Mouse (Mus musculus) lung, postnatal 10 days (tissue): Measurements from ENCODE around the gene Serpinb8.

Experiments used
- DNase-seq: peaks from one replicate; pipeline ENCODE4 v3.0.0; 2021

Serpinb8 gene

GRCm38 (mm10) chr1:107589691-107590470 lies at the start of gene Serpinb8:
TSS of gene Serpinb8 (plus strand) at chr1:107590006.
- peak; percentile 74 for DNase-seq

- DNase-seq = no peak
Observed at GRCm38 (mm10) chr1:107559494-107559893, 30.3 kb upstream of the Serpinb8 start.

- DNase-seq = no peak
Observed at GRCm38 (mm10) chr1:107562110-107562509, 27.7 kb upstream of the Serpinb8 start.

- DNase-seq = peak; percentile 5
Observed at GRCm38 (mm10) chr1:107565644-107566043, 24.2 kb upstream of the Serpinb8 start.

GRCm38 (mm10) chr1:107576094-107576493 lies 13.7 kb upstream of the Serpinb8 start:
- DNase-seq = no peak

- no peak for DNase-seq
Observed at GRCm38 (mm10) chr1:107577514-107577913, 12.3 kb upstream of the Serpinb8 start.

- no peak for DNase-seq
Observed at GRCm38 (mm10) chr1:107581220-107581619, 8.6 kb upstream of the Serpinb8 start.

GRCm38 (mm10) chr1:107582900-107583299 lies 6.9 kb upstream of the Serpinb8 start:
- DNase-seq = no peak

GRCm38 (mm10) chr1:107583958-107584376 lies 5.8 kb upstream of the Serpinb8 start:
- no peak for DNase-seq

GRCm38 (mm10) chr1:107584932-107585331 lies 4.9 kb upstream of the Serpinb8 start:
- DNase-seq = no peak

GRCm38 (mm10) chr1:107586196-107586595 lies 3.6 kb upstream of the Serpinb8 start:
- DNase-seq = no peak

GRCm38 (mm10) chr1:107588206-107588605 lies 1.6 kb upstream of the Serpinb8 start:
- no peak for DNase-seq

- no peak for DNase-seq
Observed at GRCm38 (mm10) chr1:107588642-107589041, 1.2 kb upstream of the Serpinb8 start.

GRCm38 (mm10) chr1:107592644-107593043 lies 2.8 kb downstream of the Serpinb8 start:
- DNase-seq = no peak

- no peak for DNase-seq
Observed at GRCm38 (mm10) chr1:107593469-107593868, 3.7 kb downstream of the Serpinb8 start.

GRCm38 (mm10) chr1:107596874-107597273 lies 7.1 kb downstream of the Serpinb8 start:
- DNase-seq = no peak

GRCm38 (mm10) chr1:107598476-107598875 lies 8.7 kb downstream of the Serpinb8 start:
- DNase-seq = peak; percentile 9

- no peak for DNase-seq
Observed at GRCm38 (mm10) chr1:107608942-107609341, 19.1 kb downstream of the Serpinb8 start.

GRCm38 (mm10) chr1:107614087-107614486 lies 24.3 kb downstream of the Serpinb8 start:
- no peak for DNase-seq

GRCm38 (mm10) chr1:107622017-107622416 lies 32.2 kb downstream of the Serpinb8 start:
- DNase-seq = no peak

GRCm38 (mm10) chr1:107635936-107636335 lies 46.1 kb downstream of the Serpinb8 start:
- peak; percentile 19 for DNase-seq

- no peak for DNase-seq
Observed at GRCm38 (mm10) chr1:107638056-107638455, 48.2 kb downstream of the Serpinb8 start.

- DNase-seq = no peak
Observed at GRCm38 (mm10) chr1:107638459-107638858, 48.7 kb downstream of the Serpinb8 start.

GRCm38 (mm10) chr1:107642457-107643118 lies 52.8 kb downstream of the Serpinb8 start:
- no peak for DNase-seq
